Mouse (Mus musculus) kidney, adult 2 months (tissue): Measurements from ENCODE around the gene Add1.

Experiments
- CTCF ChIP-seq: fragments of 200-500 bp; conservative IDR thresholded peaks from 2 replicates; pipeline ENCODE4 v1.5.1; 2011; ENCODE audit warnings: low read depth, mild to moderate bottlenecking, control low read depth, low read length, moderate library complexity, mixed read lengths; ENCODE audit not compliant: insufficient read depth, insufficient read length
- POLR2A ChIP-seq: fragments of 200-500 bp; IDR thresholded peaks from one replicate; pipeline ENCODE4 v1.6.1; 2011; ENCODE audit warnings: low read depth, low read length, control low read depth

- peak; percentile 78 for TF ChIP-seq CTCF
- no peak for TF ChIP-seq POLR2A
Observed at GRCm38 (mm10) chr5:34647581-34647980, 74.1 kb downstream of the Add1 start.
